Mouse (Mus musculus): ENCODE data around the gene Rps25.
"Not testable (repeated sequence)": the region's sequence is repeated elsewhere in the genome, so short reads cannot be mapped to it uniquely, and the experiment has no call there.

Rps25 gene

DNA sequence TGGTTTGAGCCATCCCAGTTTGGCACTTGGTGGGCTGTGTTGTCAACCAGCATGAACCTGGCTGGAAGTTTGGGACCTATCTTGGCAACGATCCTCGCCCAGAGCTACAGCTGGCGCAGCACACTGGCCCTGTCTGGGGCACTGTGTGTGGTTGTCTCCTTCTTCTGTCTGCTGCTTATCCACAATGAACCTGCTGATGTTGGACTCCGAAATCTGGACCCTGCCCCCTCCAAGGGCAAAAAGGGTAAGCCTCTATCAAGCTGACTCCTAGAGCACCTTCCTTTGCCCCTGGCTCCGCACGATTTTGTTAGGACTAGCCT lies 7.2 kb upstream of the Rps25 start:
- DNase-seq (ENCODE audit: inconsistent age in 2 of 2, low spot score in 1 of 2), result peak in 1 of 2 experiments; percentile 14

DNA sequence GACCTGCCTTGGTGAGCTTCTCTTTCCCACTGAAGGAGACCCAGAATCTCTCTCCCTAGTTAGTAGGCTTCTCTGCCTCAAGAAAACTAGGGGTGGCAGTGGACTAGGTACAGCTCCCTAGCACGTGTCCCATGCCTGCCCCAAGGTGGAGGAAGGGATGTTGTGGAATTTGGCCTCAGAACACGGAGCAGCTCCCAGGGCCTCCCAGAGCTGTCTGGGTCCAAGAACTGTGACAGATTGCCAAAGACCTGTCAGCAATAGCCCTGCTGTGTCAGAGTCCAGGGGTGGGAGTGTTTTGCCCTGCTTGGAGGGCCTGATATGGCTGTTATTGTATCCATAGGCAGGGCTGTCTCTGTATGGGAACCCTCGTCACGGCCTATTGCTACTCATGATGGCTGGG lies 5.9 kb upstream of the Rps25 start:
- DNase-seq (ENCODE audit: inconsistent age in 2 of 2, low spot score in 1 of 2), result peak in 1 of 2 experiments; percentile 13

DNA sequence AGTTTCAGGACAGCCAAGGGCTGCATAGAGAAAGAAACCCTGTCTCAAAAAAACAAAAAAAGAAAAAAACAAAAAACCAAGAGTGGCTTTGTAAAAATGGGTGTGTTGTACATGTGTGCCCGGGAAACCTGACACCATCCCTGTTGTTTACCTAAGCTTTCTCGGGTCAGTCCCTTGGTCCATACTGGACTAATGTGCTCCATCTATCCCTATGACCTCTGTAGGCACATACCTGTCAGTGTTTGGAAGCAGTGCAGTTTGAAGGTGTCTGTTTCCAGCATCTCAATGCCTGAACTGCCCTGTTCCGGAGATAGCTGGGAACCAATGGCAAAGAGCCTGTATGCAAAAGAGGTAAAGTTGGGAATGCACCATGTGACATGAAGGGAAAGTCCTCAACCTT lies 1.9 kb upstream of the Rps25 start:
- no peak for DNase-seq (ENCODE audit: inconsistent age in 2 of 2, low spot score in 1 of 2)

DNA sequence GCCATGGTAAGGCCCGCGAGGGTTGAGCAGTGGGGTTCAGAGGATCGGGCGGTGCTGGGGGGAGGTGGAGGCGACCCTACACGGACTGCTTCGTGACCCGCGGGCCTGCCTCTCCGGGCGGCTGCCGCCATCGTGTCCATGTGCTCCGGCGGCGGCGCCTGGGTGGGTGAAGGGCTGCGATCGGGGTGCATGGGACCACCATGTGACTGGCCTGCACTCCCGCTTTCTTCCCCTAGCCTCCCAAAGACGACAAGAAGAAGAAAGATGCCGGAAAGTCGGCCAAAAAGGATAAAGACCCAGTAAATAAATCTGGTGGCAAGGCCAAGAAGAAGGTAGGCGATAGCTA lies 786 bp downstream of the Rps25 start:
- no peak for DNase-seq (ENCODE audit: inconsistent age in 2 of 2, low spot score in 1 of 2)

DNA sequence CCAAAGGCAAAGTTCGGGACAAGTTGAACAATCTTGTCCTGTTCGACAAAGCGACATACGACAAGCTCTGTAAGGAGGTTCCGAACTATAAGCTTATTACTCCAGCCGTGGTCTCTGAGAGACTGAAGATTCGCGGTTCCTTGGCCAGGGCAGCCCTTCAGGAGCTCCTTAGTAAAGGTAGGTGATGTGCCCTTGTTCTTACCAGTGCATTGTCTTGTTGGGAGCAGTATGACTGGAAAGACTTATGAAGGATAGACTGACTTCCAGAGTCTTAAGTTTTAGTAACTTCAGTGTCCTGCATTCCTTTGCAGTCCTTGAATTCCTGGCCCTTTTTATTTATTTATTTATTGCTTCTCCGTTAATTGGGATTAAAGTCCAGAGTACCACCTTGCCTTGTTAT lies 1.8 kb downstream of the Rps25 start:
- peak in 1 of 2 experiments; percentile 35 for DNase-seq (ENCODE audit: inconsistent age in 2 of 2, low spot score in 1 of 2)

DNA sequence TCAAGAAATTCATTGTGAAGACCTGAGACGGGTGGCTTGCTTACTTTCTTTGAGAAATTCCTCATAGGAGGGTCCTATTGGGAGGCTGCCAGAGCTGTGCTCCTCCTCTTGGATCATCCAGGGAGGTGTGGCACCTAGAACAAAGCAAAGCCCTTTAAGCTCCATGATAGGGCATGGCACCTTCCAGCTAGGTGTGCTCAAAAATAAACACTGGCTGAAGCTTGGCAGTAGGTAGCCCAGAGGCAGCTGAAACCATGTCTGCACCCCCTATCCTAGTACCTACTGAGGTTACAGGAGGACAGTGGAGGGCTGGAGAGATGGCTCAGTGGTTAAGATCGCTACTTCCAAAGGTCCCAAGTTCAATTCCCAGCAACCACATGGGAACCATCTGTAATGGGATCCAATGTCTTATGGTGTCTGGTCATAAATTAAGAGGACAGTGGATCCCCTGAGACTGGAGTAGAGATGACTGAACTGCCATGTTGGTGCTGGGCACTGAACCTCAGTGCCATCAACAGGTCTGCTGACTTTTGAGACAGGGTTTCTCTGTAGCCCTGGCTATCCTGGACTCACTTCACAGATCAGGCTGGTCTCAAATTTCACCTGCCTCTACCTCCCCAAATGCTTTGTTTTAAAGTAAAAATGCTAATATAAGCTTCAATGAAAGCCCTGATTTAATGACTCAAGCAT lies 3.9 kb downstream of the Rps25 start:
- peak in 1 of 2 experiments; percentile 32 for DNase-seq (ENCODE audit: inconsistent age in 2 of 2, low spot score in 1 of 2)

DNA sequence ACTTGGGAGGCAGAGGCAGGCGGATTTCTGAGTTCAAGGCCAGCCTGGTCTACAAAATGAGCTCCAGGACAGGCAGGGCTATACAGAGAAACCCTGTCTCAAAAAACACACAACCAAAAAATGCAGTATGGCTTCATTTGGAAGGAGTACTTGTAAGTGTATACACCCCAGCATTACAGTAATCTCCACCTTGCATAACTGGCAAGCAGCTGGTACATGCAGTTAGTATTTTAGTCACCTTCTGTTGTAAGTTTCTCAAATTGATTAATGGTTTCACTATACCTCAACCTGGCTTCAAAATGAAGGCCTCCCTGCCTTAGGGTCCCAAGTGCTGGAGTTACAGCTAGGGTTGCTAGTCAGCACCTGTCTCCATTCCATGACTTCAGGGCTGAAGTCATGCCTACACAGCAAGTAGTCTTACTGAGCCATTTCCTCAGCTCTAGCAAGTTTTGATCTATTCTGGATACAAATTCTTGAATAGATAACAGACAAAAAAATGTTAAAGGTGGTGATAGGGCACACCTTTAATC lies 4.7 kb downstream of the Rps25 start:
- DNase-seq (ENCODE audit: inconsistent age in 2 of 2, low spot score in 1 of 2), result no peak

DNA sequence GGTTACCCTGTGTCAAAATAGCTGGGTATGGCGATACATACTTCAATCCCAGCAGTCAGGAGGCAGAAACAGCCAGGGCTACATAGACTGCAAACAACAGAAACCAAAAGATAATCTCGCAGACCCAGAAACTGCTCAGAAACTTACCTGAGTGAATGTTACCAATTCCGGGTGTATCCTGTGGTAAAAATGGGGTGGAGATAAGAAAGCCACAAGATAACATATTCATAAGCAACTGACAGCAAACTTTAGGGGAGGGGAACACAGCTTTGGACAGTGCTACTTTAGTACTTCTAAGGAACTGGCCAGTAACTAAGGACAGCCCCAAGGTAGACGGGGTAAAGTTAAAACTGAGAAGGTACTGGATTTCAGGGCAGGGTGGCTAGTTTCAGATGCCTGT lies 5.4 kb downstream of the Rps25 start:
- DNase-seq (ENCODE audit: inconsistent age in 2 of 2, low spot score in 1 of 2), result peak in 1 of 2 experiments; percentile 34

DNA sequence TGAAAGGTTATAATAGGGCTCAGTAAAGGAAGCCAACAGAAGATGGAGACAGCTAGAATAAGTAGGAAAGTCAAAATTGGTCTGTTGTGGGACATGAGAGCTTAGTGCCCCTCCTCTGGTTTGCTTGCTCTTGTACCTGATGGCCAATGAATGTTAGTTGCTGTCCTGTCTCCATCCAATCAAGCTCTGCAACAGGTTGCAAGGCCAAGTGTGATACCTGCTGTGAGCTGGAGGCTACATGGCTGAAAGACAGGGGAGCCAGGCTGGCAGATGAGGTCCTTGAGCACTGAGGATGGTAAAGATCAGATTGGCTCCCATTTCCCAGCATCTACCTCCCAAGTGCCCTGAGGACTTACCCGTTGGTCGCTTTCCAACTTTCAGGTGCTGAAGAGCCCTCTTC lies 5.8 kb downstream of the Rps25 start:
- DNase-seq (ENCODE audit: inconsistent age in 2 of 2, low spot score in 1 of 2), result no peak

DNA sequence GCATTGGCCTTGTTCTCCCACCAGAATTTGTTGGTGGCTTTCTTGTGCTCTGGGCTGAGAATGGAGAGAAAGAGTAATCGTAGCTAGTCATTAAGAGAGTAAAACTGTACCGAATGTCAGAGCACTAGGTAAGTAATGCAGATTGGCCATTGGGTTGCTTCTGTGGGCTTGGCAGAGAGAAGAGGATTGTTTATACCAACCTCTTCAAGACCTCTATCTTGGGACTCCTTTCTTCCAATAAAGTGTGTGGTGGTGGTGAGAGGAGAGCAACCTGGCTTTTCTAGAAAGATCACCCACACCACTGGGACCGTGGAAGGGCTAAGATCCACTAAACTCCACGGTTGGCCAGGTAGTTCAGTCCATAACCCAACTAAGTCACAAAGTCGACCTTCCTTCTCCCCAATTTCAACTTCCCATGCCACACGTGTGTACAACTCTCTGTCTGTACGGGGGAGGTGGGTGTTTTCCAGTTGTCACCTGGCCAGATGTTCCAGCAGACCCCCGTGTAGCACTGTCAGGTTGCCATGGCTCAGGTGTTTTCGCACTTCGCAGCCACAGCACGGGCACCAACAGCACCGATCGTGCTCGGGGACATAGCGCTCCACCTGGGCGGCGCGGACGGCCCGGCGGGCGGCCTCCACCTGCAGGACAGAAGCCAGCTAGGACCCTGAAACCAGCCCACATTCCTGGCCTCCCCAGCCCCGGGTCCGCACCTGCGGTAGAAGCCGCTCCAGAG lies 10.4 kb downstream of the Rps25 start:
- DNase-seq (ENCODE audit: inconsistent age in 2 of 2, low spot score in 1 of 2), result no peak

DNA sequence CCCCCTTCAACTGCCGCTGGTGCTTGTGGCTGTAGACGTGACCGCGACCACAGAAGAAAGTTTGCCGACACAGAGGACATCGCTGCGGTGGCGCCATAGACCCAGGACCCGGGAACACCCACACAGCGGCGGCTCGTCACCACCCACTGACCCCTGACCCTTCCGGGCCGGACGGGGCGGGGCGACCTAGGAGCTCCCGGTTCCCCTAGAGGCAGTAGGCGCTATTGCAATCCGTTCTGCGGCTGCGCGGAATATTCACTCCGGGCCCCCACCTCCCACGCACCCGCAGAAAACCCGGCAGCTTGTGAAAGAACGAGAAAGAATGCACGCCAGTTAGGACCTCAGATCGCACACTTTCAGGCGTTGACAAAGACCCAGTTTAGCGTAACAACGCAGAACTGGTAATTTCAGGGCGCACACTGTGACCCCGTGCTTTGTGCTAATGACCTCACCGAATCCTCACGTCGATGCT lies 11.0 kb downstream of the Rps25 start:
- DNase-seq (ENCODE audit: inconsistent age in 2 of 2, low spot score in 1 of 2), result peak; percentile 96 to 99

DNA sequence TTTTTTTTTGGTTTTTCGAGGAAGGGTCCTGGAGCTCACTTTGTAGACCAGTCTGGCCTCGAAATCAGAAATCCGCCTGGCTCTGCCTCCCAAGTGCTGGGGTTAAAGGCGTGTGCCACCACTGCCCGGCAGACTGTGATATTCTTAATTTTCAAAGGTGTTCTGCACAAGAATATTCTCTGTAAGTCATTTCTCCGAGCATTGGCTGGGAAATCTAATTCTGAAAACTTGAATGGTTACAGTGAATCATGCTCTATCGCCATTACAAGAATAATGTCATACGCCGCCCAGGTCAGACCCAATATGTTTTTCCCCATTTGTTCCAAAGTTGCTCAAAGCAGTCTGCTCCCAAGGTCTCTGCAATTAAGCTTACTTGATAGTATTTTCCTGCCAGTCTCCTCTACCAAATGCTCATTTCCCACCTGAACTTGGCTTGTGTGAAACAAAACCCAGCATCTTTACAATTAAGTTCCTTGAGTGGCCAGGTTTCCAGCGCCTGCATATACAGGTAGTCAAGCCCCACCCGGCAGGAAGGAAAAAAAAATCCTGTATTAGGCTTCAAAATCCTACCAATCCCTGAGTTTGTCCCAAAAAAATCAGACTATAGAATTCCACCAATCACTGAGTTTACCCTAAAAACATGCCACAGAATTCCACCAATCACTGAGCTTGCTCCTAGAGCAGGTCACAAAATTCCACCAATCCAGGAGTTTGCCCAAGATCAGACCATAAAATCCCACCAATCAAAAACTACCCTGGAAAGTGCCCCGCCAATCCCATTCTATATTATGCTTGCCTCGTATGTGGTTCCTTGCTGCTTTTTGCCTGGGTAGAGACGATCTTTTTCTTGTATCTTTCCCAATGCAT lies 11.8 kb downstream of the Rps25 start, which contains the start of gene Ccdc84:
TSS of gene Ccdc84 (minus strand) at position 51 of the 867 bp plus-strand sequence.
- DNase-seq (ENCODE audit: inconsistent age in 2 of 2, low spot score in 1 of 2), result no peak

DNA sequence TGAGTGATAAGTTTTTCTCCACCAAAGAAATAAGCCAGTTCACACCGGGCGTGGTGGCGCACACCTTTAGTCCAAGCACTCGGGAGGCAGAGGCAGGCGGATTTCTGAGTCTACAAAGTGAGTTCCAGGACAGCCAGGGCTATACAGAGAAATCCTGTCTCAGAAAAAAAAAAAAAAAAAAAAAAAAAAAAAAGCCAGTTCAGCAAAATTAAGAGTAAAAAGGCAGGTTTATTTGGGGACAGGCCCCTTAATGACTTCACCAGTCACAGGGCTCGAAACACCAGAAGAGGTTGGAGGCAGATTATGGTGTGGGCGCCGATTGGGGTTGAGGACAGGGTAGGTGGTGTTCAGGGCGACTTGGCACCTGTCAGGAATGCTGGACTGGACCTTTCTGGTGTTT lies 12.8 kb downstream of the Rps25 start:
- DNase-seq (ENCODE audit: inconsistent age in 2 of 2, low spot score in 1 of 2), result not testable (repeated sequence)

DNA sequence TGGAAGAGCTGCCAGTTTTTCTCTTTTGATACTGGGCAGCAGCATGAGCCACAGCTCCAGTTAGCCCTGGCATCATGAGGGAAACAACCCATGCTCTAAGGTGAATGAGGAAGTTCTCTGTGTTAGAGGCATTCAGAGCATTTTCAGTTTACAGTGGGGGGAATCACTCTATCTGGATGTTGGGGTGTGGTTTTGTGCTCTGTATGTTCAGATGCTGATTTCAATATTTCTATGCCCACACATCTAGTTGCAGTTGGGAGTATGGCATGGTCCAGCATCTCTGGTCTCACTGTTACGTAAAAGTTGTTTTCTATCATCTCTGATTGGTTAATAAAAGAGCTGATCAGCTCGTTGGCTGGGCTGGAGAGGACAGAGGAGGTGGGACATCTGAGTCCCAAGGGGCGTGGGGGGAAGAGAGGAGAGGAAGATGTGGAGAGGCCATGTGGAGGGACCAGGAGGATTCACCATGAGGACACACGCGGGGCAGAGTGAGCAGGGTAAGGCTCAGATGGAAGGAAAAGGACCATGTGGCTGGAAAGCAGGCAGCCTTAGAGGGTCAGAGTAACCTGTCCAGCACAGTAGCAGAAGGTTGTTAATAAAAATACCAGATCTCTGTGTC lies 13.4 kb downstream of the Rps25 start:
- no peak for DNase-seq (ENCODE audit: inconsistent age in 2 of 2, low spot score in 1 of 2)

DNA sequence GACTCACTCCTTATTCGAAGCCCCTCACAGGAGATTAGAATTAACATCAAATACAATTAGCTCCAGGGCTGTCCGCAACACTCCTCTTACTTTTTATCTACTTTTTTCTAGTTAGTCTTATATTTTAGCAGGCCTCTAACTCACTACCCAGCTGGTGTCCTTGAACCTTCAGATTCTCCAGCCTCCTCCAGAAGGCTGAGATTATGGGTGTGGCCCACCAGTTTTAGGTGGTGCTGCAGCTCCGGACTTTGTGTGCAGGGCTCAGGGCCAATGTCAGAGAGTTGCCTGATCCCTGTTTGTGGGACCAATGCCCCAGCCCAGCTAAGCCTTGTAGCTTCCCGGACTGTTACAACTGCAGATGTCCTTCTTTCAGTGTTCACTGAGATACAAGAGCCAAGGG lies 16.6 kb downstream of the Rps25 start:
- DNase-seq (ENCODE audit: inconsistent age in 2 of 2, low spot score in 1 of 2), result no peak

DNA sequence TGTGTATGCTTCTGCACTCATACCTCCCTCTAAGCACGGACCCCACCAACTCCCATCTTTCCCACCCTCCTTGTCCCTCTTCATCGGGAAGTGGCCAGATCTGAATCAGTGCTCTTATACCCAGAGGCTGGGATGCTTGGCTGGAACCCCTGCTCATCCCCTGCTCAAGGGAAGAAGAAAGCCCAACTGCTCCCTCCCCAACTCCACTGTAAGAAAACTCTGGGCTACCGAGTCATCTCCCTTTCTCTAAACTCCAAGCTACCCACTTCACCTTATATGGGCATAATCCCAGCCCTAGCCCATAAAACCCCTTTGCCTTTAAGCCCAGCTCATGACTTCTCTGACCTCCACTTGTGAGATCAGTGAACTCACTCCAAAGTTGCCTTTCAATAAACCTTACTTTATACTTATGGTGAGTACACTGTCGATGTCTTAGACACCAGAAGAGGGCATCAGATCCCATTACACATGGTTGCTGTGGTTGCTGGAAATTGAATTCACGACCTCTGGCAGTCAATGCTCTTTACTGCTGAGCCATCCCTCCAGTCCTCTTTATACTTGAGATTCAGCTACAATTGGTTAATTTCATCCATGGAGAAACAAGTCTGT lies 25.7 kb downstream of the Rps25 start:
- no peak for DNase-seq (ENCODE audit: inconsistent age in 2 of 2, low spot score in 1 of 2)

DNA sequence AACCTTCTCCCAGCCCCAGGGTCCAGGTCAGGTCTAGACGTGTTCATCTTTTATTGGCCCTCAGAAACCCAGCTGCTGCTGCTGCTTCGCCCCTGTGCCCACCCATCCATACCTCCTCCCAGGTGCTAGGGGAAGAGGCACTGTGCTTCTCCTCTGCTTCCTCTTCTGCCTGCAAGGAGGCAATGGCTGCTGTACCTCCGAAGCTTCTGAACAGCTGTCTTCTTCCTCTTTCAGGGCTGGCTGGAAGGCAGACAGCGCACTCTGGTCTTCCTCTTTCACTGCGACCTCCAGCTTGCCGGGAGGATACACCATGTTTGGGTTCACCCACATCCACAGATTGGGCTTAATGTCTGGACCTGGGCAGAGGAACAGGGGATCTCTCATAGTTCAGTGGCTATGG lies 28.8 kb downstream of the Rps25 start:
- no peak for DNase-seq (ENCODE audit: inconsistent age in 2 of 2, low spot score in 1 of 2)

DNA sequence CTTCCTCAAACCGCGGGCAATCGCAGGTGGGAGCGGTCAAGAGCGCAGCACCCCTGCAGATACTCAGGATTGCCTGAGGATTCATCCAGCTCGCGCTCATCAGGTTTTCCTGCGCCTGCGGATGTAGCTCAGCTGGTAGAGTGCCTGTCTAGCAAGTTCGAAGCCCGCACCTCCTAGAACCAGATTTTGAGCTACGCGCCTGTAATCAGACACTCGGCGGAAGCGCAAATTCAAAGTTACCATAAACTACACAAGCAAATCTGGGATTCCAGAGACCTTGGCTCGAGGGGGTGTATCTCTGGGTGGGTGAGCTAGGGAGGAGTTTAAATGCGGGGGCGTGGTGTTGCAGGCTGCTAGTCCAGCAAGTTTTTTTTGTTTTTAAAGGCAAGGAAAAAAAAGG lies 34.0 kb downstream of the Rps25 start, which contains the start of gene Foxr1:
TSS of gene Foxr1 (minus strand) at position 176 of the 400 bp plus-strand sequence.
- DNase-seq (ENCODE audit: inconsistent age in 2 of 2, low spot score in 1 of 2), result no peak

DNA sequence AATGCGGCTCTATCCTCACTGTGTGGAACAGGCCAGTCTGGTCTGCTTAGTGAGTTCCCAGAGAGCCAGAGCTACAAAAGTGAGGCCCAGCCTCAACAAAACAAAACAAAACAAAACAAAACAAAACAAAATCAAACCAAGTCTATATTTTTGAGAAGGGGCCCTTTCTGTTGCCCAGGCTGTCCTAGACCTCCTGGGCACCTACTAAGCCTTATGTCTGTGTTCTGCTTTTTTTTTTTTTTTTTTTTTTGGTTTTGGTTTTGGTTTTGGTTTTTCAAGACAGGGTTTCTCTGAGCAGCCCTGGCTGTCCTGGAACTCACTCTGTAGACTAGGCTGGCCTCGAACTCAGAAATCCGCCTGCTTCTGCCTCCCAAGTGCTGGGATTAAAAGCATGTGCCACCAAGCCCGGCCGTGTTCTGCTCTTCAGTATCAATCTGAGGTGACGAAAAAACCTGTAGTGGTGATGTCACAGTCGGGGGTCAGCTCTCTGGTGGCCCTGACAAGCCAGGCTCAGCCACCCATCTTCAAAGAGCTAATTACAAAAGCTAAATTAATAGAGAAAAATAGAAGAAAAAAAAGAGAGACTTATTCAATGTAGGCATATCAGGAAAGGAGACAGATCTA lies 37.6 kb downstream of the Rps25 start:
- not testable (repeated sequence) for DNase-seq (ENCODE audit: inconsistent age in 2 of 2, low spot score in 1 of 2)

DNA sequence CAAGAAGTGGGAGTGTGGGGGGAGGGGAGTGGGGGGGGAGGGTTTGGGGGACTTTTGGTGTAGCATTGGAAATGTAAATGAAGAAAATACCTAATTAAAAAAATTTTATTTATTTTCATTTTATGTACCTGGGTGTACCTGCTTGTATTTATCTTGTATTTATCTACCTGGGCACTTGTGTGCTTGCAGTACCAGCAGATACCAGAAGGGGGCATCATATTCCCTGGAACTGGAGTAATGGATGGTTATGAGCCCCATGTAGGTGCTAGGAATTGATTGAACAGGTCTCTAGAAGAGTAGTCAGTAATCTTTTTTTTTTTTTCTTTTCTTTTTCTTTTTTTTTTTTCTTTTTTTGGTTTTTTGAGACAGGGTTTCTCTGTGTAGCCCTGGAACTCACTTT lies 43.4 kb downstream of the Rps25 start:
- peak in 1 of 2 experiments; percentile 45 for DNase-seq (ENCODE audit: inconsistent age in 2 of 2, low spot score in 1 of 2)
